Comparison of ENCODE assay signal across 11 mouse cellular contexts in genomic region chr16:56360992-56361391, GRCm38 (mm10).
DNase-seq lines count a peak whose midpoint lies in the region; ATAC-seq and TF ChIP-seq lines count a peak whose summit lies in the region.
"Had no signal": no experiment of that assay in that cellular context is flagged by ENCODE, and none has a peak within 500 bp of the region (broad histone marks: within the 10 kb centered on the region; RNA-seq: fewer than 3 reads in every experiment).

No protein-coding gene starts in this region.

- no peak for TF ChIP-seq CTCF in heart, adult 2 months (IDR thresholded peaks at IDR 0.05)
- no peak for TF ChIP-seq CTCF in midbrain, postnatal 0 days (IDR thresholded peaks at IDR 0.05)
- TF ChIP-seq CTCF in forebrain, postnatal 0 days (IDR thresholded peaks at IDR 0.05; ENCODE audit: low read depth): no peak

- peaks cover 9% of the 10 kb centered on the region for H3K9me3 ChIP-seq in heart, embryonic 12.5 days (replicated peaks)
- H3K9me3 ChIP-seq in midbrain, postnatal 0 days (ENCODE audit: low read length): no peaks in the 10 kb centered on the region
- no peaks in the 10 kb centered on the region for H3K9me3 ChIP-seq in midbrain, embryonic 16.5 days (replicated peaks; ENCODE audit: control insufficient read depth, low read length, poor library complexity, severe bottlenecking)
- H3K9me3 ChIP-seq in forebrain, postnatal 0 days (ENCODE audit: low read length): no peaks in the 10 kb centered on the region

- intact Hi-C loops in heart, adult 2 months (cut with DNase I): no loop called here

- no peak for TF ChIP-seq POLR2A in heart, adult 2 months (IDR thresholded peaks at IDR 0.05; ENCODE audit: insufficient read depth, low read depth, low read length)

- H3K4me3 ChIP-seq in heart, adult 2 months: no peak overlapping the region
- H3K4me3 ChIP-seq in heart, embryonic 12.5 days: no peak overlapping the region
- no peak overlapping the region for H3K4me3 ChIP-seq in midbrain, postnatal 0 days (ENCODE audit: low read depth, low read length)
- no peak overlapping the region for H3K4me3 ChIP-seq in midbrain, embryonic 16.5 days (ENCODE audit: low read depth, low read length)
- H3K4me3 ChIP-seq in forebrain, postnatal 0 days (ENCODE audit: low read depth, low read length): no peak overlapping the region
- H3K4me3 ChIP-seq: forebrain, embryonic 10.5 days had no signal

- H3K27ac ChIP-seq in heart, adult 2 months: no peak overlapping the region
- H3K27ac ChIP-seq in heart, embryonic 12.5 days (ENCODE audit: poor library complexity, severe bottlenecking): no peak overlapping the region
- no peak overlapping the region for H3K27ac ChIP-seq in midbrain, postnatal 0 days (ENCODE audit: low read depth, low read length)
- no peak overlapping the region for H3K27ac ChIP-seq in midbrain, embryonic 16.5 days (ENCODE audit: low read length)
- H3K27ac ChIP-seq in forebrain, postnatal 0 days (ENCODE audit: low read depth, low read length): no peak overlapping the region
- H3K27ac ChIP-seq: forebrain, embryonic 10.5 days; liver, embryonic 14.5 days had no signal

- H3K36me3 ChIP-seq in heart, adult 2 months (ENCODE audit: control insufficient read depth, insufficient read depth, low read length): no peaks in the 10 kb centered on the region
- no peaks in the 10 kb centered on the region for H3K36me3 ChIP-seq in heart, embryonic 12.5 days
- no peaks in the 10 kb centered on the region for H3K36me3 ChIP-seq in midbrain, postnatal 0 days (ENCODE audit: insufficient read depth, low read length)
- no peaks in the 10 kb centered on the region for H3K36me3 ChIP-seq in midbrain, embryonic 16.5 days (ENCODE audit: control insufficient read depth, insufficient read depth, low read length)
- no peaks in the 10 kb centered on the region for H3K36me3 ChIP-seq in forebrain, postnatal 0 days (ENCODE audit: insufficient read depth)
- H3K36me3 ChIP-seq: forebrain, embryonic 10.5 days had no signal

- peak in 1 of 2 experiments; percentile 19 for DNase-seq in heart, adult 2 months
- DNase-seq in midbrain, postnatal 0 days (ENCODE audit: low spot score): peak; percentile 14
- DNase-seq in layer of hippocampus, postnatal 36 days: peak; percentile 4 to 5
- no peak for DNase-seq in kidney, adult 11 months
- DNase-seq in forebrain, postnatal 0 days: no peak
- DNase-seq: cerebellum, adult 11-12 months; thymus, postnatal 4 days had no signal

- H3K27me3 ChIP-seq in heart, adult 2 months (ENCODE audit: control insufficient read depth, insufficient read depth, low read length): no peaks in the 10 kb centered on the region
- no peaks in the 10 kb centered on the region for H3K27me3 ChIP-seq in heart, embryonic 12.5 days (replicated peaks)
- no peaks in the 10 kb centered on the region for H3K27me3 ChIP-seq in midbrain, postnatal 0 days (ENCODE audit: insufficient read depth, low read length)
- no peaks in the 10 kb centered on the region for H3K27me3 ChIP-seq in midbrain, embryonic 16.5 days (ENCODE audit: control insufficient read depth, insufficient read depth, low read depth, low read length)
- H3K27me3 ChIP-seq in forebrain, postnatal 0 days (ENCODE audit: insufficient read depth, low read length): no peaks in the 10 kb centered on the region

- ATAC-seq in heart, embryonic 12.5 days (ENCODE audit: insufficient number of reproducible peaks, low FRiP score): no peak
- ATAC-seq in midbrain, postnatal 0 days (ENCODE audit: low FRiP score): no peak
- ATAC-seq in midbrain, embryonic 16.5 days: no peak
- no peak for ATAC-seq in forebrain, postnatal 0 days

- H3K9ac ChIP-seq in heart, adult 2 months (ENCODE audit: low read depth, low read length): no peak overlapping the region
- H3K9ac ChIP-seq in heart, embryonic 12.5 days: no peak overlapping the region
- no peak overlapping the region for H3K9ac ChIP-seq in midbrain, postnatal 0 days (replicated peaks; ENCODE audit: low read length, poor library complexity, severe bottlenecking)
- H3K9ac ChIP-seq in midbrain, embryonic 16.5 days (ENCODE audit: low read depth, low read length): no peak overlapping the region
- H3K9ac ChIP-seq in forebrain, postnatal 0 days: no peak overlapping the region
- H3K9ac ChIP-seq: liver, embryonic 14.5 days had no signal

- 15% methylated on average over 1 of the region's 1 CpGs for WGBS in heart, adult 2 months
- WGBS in heart, embryonic 12.5 days: 0% methylated on average over 1 of the region's 1 CpGs
- 25% methylated on average over 1 of the region's 1 CpGs for WGBS in midbrain, postnatal 0 days
- 37% methylated on average over 1 of the region's 1 CpGs for WGBS in midbrain, embryonic 16.5 days
- WGBS in forebrain, postnatal 0 days: 45% methylated on average over 1 of the region's 1 CpGs

- H3K79me2 ChIP-seq in heart, adult 2 months (replicated peaks; ENCODE audit: control insufficient read depth, insufficient read depth, low read length): no peaks in the 10 kb centered on the region

- TF ChIP-seq EP300 in heart, adult 2 months (IDR thresholded peaks at IDR 0.05; ENCODE audit: insufficient read depth, low read depth, low read length): 0 out of 2 replicates have a peak, but pooled peaks have one; percentile 10

- no peaks in the 10 kb centered on the region for H3K4me1 ChIP-seq in heart, adult 2 months (ENCODE audit: control insufficient read depth, insufficient read depth, low read length)
- H3K4me1 ChIP-seq in heart, embryonic 12.5 days (replicated peaks): peaks cover 4% of the 10 kb centered on the region
- no peaks in the 10 kb centered on the region for H3K4me1 ChIP-seq in midbrain, postnatal 0 days (ENCODE audit: insufficient read depth, low read length)
- no peaks in the 10 kb centered on the region for H3K4me1 ChIP-seq in midbrain, embryonic 16.5 days (ENCODE audit: control insufficient read depth, insufficient read depth, low read length)
- no peaks in the 10 kb centered on the region for H3K4me1 ChIP-seq in forebrain, postnatal 0 days (ENCODE audit: insufficient read depth)
- H3K4me1 ChIP-seq: forebrain, embryonic 10.5 days had no signal

- no peak overlapping the region for H3K4me2 ChIP-seq in heart, embryonic 12.5 days
- no peak overlapping the region for H3K4me2 ChIP-seq in midbrain, postnatal 0 days (ENCODE audit: low read depth, low read length, poor library complexity, severe bottlenecking)
- no peak overlapping the region for H3K4me2 ChIP-seq in midbrain, embryonic 16.5 days (ENCODE audit: low read length)
- H3K4me2 ChIP-seq in forebrain, postnatal 0 days (ENCODE audit: low read depth): no peak overlapping the region

Comparison
In these comparisons a context has a peak if more than half of its experiments do, and no peak if none do; other contexts are left out.
1. DNase-seq: peak in midbrain, postnatal 0 days (single experiment) and layer of hippocampus, postnatal 36 days (2 of 2); none in kidney, adult 11 months (single experiment) and forebrain, postnatal 0 days (single experiment).